Mouse (Mus musculus) ES-E14 (cell line): ENCODE results near the gene Ldb3.

Experiments used
- MAFK ChIP-seq: IDR thresholded peaks from 2 replicates; pipeline ENCODE4 v1.6.1; 2014; ENCODE audit warnings: mild to moderate bottlenecking, low read depth, low read length, inconsistent platforms; ENCODE audit not compliant: insufficient read depth
- ZNF384 ChIP-seq: IDR thresholded peaks from 2 replicates; pipeline ENCODE4 v1.6.1; 2012; ENCODE audit warnings: low read depth, low read length, inconsistent platforms

DNA sequence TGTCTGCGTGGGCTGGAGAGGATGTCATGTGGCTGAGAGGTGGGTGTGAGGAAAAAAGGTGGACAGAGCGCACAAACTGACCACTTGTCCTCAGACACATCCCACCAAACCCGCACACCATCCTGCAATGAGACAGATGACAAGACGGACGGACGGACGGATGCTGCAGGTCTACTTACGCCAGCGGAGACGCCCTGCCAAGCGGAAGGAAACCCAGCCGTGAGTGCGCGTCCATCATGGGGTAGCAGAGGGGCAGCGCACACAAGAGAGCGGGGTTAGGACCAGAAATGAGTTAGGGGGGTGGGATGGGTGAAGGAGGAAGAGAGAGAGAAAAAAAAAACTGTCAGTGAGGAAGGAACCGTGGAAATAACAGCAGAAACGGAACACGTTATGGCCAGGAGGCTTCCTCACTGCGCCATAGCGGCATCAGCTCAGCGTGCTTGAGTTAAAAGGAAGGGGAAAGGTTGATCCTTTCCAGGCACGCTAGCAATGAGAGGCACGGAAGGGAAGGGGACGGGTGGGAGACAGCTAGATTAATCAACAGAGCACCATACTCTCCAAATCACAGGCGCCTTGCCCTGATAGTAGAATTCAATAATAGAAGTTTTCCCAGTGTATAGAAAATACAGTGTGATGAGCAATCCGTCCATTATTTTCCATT lies 18.8 kb downstream of the Ldb3 start:
- TF ChIP-seq MAFK, result no peak
- TF ChIP-seq ZNF384, result no peak
